In genomic region chr1:109982809-109983536, GRCm38 (mm10) we compare ENCODE assay signal across 9 mouse cellular contexts. TPM values are rescaled to one million over a fixed set of nuclear protein-coding genes. Genes with fewer than 3 reads are reported as not detected.
DNase-seq lines count a peak whose midpoint lies in the region; ATAC-seq and TF ChIP-seq lines count a peak whose summit lies in the region.
"Had no signal": no experiment of that assay in that cellular context is flagged by ENCODE, and none has a peak within 500 bp of the region (broad histone marks: within the 10 kb centered on the region; RNA-seq: fewer than 3 reads in every experiment).

No protein-coding gene starts in this region.

- H3K27ac ChIP-seq in heart, embryonic 15.5 days = no peak overlapping the region
- H3K27ac ChIP-seq in heart, adult 2 months = no peak overlapping the region
- peak overlapping the region; percentile 86 for H3K27ac ChIP-seq in neural tube, embryonic 15.5 days (replicated peaks)

- 2% methylated on average over 38 of the region's 38 CpGs for WGBS in heart, embryonic 15.5 days
- WGBS in heart, adult 2 months = 2% methylated on average over 38 of the region's 38 CpGs
- WGBS in neural tube, embryonic 15.5 days = under 1% methylated on average over 38 of the region's 38 CpGs

- H3K9ac ChIP-seq in heart, embryonic 15.5 days = 0 out of 2 replicates have a peak overlapping the region, but pooled peaks have one; percentile 10
- H3K9ac ChIP-seq in heart, adult 2 months (ENCODE audit: low read depth, low read length) = no peak overlapping the region
- H3K9ac ChIP-seq in neural tube, embryonic 15.5 days (replicated peaks) = peak overlapping the region; percentile 65

- no peaks in the 10 kb centered on the region for H3K9me3 ChIP-seq in heart, embryonic 15.5 days (replicated peaks)
- no peaks in the 10 kb centered on the region for H3K9me3 ChIP-seq in neural tube, embryonic 15.5 days (replicated peaks)

- TF ChIP-seq CTCF in heart, adult 2 months (IDR thresholded peaks at IDR 0.05) = no peak

- no peak for TF ChIP-seq EP300 in heart, adult 2 months (IDR thresholded peaks at IDR 0.05; ENCODE audit: insufficient read depth, low read depth, low read length)

- H3K36me3 ChIP-seq in heart, embryonic 15.5 days = no peaks in the 10 kb centered on the region
- H3K36me3 ChIP-seq in heart, adult 2 months (ENCODE audit: control insufficient read depth, insufficient read depth, low read length) = no peaks in the 10 kb centered on the region
- no peaks in the 10 kb centered on the region for H3K36me3 ChIP-seq in neural tube, embryonic 15.5 days

- peak overlapping the region; percentile 88 for H3K4me2 ChIP-seq in heart, embryonic 15.5 days
- peak overlapping the region; percentile 92 for H3K4me2 ChIP-seq in neural tube, embryonic 15.5 days

- DNase-seq in heart, adult 2 months = no peak
- DNase-seq in cerebellum, postnatal 10 days = peak; percentile 81 to 83
- peak; percentile 28 to 42 for DNase-seq in frontal cortex, postnatal 14 days (ENCODE audit: low spot score in 2 of 2)
- peak; percentile 64 to 68 for DNase-seq in left cerebral cortex, postnatal 36 days (ENCODE audit: low spot score in 2 of 2)
- DNase-seq in adrenal gland, adult 2 months = no peak

- peaks cover 7% of the 10 kb centered on the region; the same call in 1 of the 2 replicates for H3K4me1 ChIP-seq in heart, embryonic 15.5 days (replicated peaks)
- H3K4me1 ChIP-seq in heart, adult 2 months (ENCODE audit: control insufficient read depth, insufficient read depth, low read length) = no peaks in the 10 kb centered on the region
- peaks cover 17% of the 10 kb centered on the region for H3K4me1 ChIP-seq in neural tube, embryonic 15.5 days

- peaks cover 21% of the 10 kb centered on the region for H3K27me3 ChIP-seq in heart, embryonic 15.5 days
- no peaks in the 10 kb centered on the region for H3K27me3 ChIP-seq in heart, adult 2 months (ENCODE audit: control insufficient read depth, insufficient read depth, low read length)
- no peaks in the 10 kb centered on the region for H3K27me3 ChIP-seq in neural tube, embryonic 15.5 days (replicated peaks)

- ATAC-seq in heart, embryonic 15.5 days (replicated peaks; ENCODE audit: insufficient number of reproducible peaks, insufficient read depth, low FRiP score, low read depth) = peak; percentile 18; the same call in 1 of the 2 replicates
- ATAC-seq in neural tube, embryonic 15.5 days (ENCODE audit: low FRiP score) = peak; percentile 91
- ATAC-seq in granulocyte monocyte progenitor cell, adult 5-6 weeks (replicated peaks; ENCODE audit: poor library complexity, severe bottlenecking) = no peak

- H3K79me2 ChIP-seq in heart, adult 2 months (replicated peaks; ENCODE audit: control insufficient read depth, insufficient read depth, low read length) = no peaks in the 10 kb centered on the region

- TF ChIP-seq POLR2A in heart, adult 2 months (IDR thresholded peaks at IDR 0.05; ENCODE audit: insufficient read depth, low read depth, low read length) = no peak

- peak overlapping the region; percentile 55 for H3K4me3 ChIP-seq in heart, embryonic 15.5 days
- H3K4me3 ChIP-seq in heart, adult 2 months = no peak overlapping the region
- peak overlapping the region; percentile 68 for H3K4me3 ChIP-seq in neural tube, embryonic 15.5 days (replicated peaks)

- intact Hi-C loops in heart, adult 2 months (cut with DNase I) = no loop called here
- intact Hi-C loops in left cerebral cortex, postnatal 36 days (cut with DNase I) = no loop called here

RNA-seq across cellular contexts. Expression of gene Cdh7, which starts 0.7 kb away (rescaled TPM):
- polyA plus RNA-seq in heart, embryonic 15.5 days (2015; fragmentation: Nextera tagmentation; extraction: Ambion mirVana) = 0.03 TPM in 1 of 2 replicates, not detected in the other
- not detected for total RNA-seq in heart, adult 2 months (2021)
- polyA plus RNA-seq in heart, adult 2 months (2012; rRNA removed) = not detected in 2 replicates
- 10 to 100 TPM; 21.8 to 22.5 TPM for total RNA-seq in left cerebral cortex, postnatal 36 days (2021)
- 21.2 and 27.3 TPM in 2 replicates for polyA plus RNA-seq in neural tube, embryonic 15.5 days (2015; fragmentation: Nextera tagmentation; extraction: Ambion mirVana)
- under 1 TPM in 1 of 2 experiments, not detected in 1; 0.26 TPM for total RNA-seq in adrenal gland, adult 2 months (2021)
- not detected in 2 replicates for polyA plus RNA-seq in adrenal gland, adult 2 months (2012; rRNA removed)
- total RNA-seq in granulocyte monocyte progenitor cell, adult 5-6 weeks (2014; fragmentation: Nextera tagmentation) = not detected in 2 replicates
- total RNA-seq in granulocyte monocyte progenitor cell, adult 5-6 weeks (2017) = not detected in 2 replicates
- polyA plus RNA-seq: gonadal fat pad, adult 2 months had no signal

Comparison
In these comparisons a context has a peak if more than half of its experiments do, and no peak if none do; other contexts are left out.
1. DNase-seq: peak in cerebellum, postnatal 10 days (2 of 2), frontal cortex, postnatal 14 days (2 of 2) and left cerebral cortex, postnatal 36 days (2 of 2); none in heart, adult 2 months (0 of 2) and adrenal gland, adult 2 months (single experiment).
2. RNA of gene Cdh7, which starts 0.7 kb away (total RNA-seq): 21.8 to 22.5 TPM in left cerebral cortex, postnatal 36 days; 0.26 TPM in adrenal gland, adult 2 months, not detected in heart, adult 2 months and not detected in granulocyte monocyte progenitor cell, adult 5-6 weeks; every median in the first group is over 10 times any median in the second.